Mouse (Mus musculus) thymus, adult 18-20 months (tissue): ENCODE measurements around the gene Nfe2l1.

Experiments
- DNase-seq, 2 experiments: peaks; one replicate each; pipeline ENCODE4 v3.0.0; 2022; ENCODE audit warnings: mixed read lengths in 2 of 2

The Nfe2l1 gene

GRCm38 (mm10) chr11:96776968-96777962 is 52.5 kb downstream of the Nfe2l1 start, which contains the start of gene Snx11:
Gene Snx11 (minus strand): TSS chr11:96777559.
- DNase-seq: peak; percentile 94 to 97

- DNase-seq: no peak
These were observed 53.7 kb downstream of the Nfe2l1 start for GRCm38 (mm10) chr11:96776068-96776467.

- no peak for DNase-seq
These were observed 54.1 kb downstream of the Nfe2l1 start for GRCm38 (mm10) chr11:96775665-96776064.

- no peak for DNase-seq
These were observed 54.7 kb downstream of the Nfe2l1 start for GRCm38 (mm10) chr11:96775063-96775462.

- no peak for DNase-seq
These were observed 55.2 kb downstream of the Nfe2l1 start for GRCm38 (mm10) chr11:96774536-96774935.

GRCm38 (mm10) chr11:96772413-96772812 is 57.4 kb downstream of the Nfe2l1 start:
- no peak for DNase-seq

- no peak for DNase-seq
These were observed 58.3 kb downstream of the Nfe2l1 start for GRCm38 (mm10) chr11:96771274-96771975.

GRCm38 (mm10) chr11:96768240-96768639 is 61.5 kb downstream of the Nfe2l1 start:
- DNase-seq: no peak
